Mouse (Mus musculus) frontal cortex, postnatal 36 days (tissue): ENCODE measurements at regions not wholly inside any gene's neighbourhood (a gene's known extent, or its start where the extent isn't known, plus 50 kb on each side); places are given as distances from the start of the nearest gene placed in this dataset.

Source experiments
- DNase-seq, 2 experiments: peaks; one replicate each; pipeline ENCODE4 v3.0.0; 2022; ENCODE audit warnings: low spot score in 2 of 2

- DNase-seq = no peak
Observed at GRCm38 (mm10) chr5:85954526-85954925, 110.9 kb downstream of the Cenpc1 start.

DNA sequence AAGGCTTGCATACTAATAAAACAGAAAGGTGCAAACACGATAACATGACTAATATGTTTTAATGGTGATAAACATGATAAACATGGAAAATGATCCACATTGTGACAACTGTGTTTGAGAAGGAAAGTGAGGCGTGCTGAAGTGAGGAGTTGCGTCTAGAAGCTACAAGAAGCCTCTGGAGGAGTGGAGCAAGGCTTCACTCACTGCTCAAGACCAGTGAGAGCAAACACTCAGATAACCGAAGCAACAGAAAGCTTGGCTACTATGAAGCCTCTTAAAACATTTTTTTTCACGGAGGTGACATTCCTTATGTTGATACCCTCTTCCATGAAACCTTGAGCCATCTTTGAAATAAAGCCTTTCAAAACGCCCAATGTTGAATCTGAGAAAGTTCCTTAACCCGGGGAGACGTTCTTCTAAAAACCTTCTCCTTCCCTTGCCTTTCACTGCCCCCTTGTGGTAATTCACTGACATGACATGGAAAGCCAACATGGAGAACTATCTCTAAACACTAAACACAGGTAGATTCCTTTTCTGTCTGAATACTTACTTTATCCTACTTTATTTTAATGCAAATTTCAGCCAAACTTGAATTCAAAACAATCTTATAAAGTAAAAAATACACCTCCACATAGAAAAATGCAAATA lies 128.6 kb downstream of the Cenpc1 start:
- peak; percentile 21 to 68 for DNase-seq

DNA sequence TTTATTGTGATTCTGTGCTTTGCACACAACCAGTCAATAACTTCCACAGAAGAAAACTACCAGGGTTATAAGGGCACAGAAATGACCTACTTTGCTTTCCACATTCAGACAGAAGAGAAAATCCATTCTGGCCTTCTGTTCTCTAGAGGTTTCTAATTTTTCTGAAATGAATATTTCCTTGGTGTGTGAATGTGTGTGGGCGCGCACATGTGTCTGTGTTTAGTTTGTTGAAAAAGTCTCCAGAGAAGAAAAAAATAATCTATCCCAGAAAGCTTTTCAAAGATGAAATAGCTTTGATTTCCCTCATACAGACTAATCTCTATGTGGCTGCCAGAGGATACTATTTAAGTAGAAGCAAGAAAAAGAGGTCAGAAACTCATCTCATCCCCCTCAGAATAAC lies 147.1 kb downstream of the Cenpc1 start:
- peak; percentile 37 to 70 for DNase-seq

DNA sequence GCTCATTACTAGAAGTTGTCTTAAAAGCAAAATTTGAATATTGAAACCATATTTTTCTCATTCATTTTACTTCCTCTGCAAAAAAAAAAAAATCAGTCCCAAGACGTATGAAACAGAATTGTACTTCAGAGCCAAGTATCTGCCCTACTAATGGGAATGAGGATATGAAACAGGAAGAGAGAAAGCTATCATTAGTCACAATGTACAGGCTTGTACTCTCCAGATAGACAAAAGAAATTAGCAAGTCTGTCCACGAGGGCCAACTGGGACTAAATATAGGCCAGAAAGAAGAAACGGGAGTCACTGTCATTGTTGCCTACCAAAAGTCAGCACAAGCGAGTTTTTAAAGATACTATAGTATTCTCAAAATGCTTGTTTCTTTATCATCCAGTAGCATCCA lies 150.4 kb downstream of the Cenpc1 start:
- DNase-seq = no peak

- no peak for DNase-seq
Observed at GRCm38 (mm10) chr5:85896452-85896851, 168.9 kb downstream of the Cenpc1 start.

- DNase-seq = no peak
Observed at GRCm38 (mm10) chr5:85895814-85896213, 169.6 kb downstream of the Cenpc1 start.

- DNase-seq = no peak
Observed at GRCm38 (mm10) chr5:85870311-85870710, 195.1 kb downstream of the Cenpc1 start.

DNA sequence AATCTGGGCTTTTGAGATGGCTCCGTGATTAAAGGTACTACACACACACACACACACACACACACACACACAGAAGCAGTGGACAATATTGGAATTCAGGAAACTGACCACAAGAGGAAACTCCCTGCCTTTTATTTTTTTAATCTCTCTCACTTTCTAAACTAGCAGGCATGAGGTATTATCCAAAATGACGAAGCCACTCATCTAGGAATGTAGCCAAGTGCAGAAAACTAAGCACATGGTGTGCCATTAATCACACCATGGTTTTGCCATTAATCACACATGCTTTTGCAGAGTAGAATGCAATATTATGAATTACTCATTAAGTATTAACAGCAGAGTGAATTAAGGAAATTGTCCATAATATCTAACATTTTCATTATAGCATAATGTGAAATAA lies 232.8 kb downstream of the Cenpc1 start:
- DNase-seq = no peak

- DNase-seq = peak; percentile 3 to 13
Observed at GRCm38 (mm10) chr5:85795531-85796197, 269.7 kb downstream of the Cenpc1 start.

- DNase-seq = no peak
Observed at GRCm38 (mm10) chr5:85793148-85793547, 272.2 kb downstream of the Cenpc1 start.

- no peak for DNase-seq
Observed at GRCm38 (mm10) chr5:85780730-85781454, 284.5 kb downstream of the Cenpc1 start.

DNA sequence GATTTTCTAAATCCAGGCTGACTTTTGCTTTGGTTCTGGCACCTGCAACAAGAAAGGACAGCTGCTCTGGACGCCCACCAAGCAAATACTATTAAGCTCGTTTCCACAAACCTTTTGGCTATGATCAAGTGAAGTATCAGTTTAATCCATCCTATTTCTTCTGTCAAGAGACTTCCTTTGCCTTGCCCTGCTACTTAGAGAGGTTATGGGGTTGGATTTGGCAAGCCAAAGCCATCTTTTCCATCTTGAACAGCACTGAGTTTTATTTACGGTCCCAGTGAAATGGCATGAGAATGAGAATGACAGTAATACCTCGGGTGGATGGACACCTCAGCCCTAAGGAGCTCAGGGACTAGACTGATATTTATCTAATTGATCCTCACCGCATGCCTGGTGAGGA lies 285.4 kb downstream of the Cenpc1 start:
- DNase-seq = no peak

DNA sequence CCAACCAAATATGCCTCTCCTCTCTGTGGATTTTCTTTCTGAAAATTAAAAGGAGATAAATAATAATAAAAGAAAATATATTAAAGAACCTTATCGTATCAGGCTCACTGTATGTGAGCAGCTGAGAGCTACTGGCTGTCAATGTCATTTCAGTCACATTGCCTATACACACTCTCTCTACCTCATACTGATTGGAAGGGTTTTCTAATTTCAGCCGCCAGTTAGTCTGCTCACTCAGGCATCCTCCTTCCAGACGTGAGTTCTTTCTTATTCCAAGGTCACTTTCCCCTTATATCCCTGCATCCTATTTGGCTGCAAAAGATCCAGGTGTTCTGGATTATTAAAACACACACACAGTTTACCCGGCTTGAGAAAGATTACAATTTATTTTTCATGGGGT lies 286.2 kb downstream of the Cenpc1 start:
- no peak for DNase-seq

GRCm38 (mm10) chr5:85772660-85773059 lies 292.7 kb downstream of the Cenpc1 start:
- DNase-seq = no peak

DNA sequence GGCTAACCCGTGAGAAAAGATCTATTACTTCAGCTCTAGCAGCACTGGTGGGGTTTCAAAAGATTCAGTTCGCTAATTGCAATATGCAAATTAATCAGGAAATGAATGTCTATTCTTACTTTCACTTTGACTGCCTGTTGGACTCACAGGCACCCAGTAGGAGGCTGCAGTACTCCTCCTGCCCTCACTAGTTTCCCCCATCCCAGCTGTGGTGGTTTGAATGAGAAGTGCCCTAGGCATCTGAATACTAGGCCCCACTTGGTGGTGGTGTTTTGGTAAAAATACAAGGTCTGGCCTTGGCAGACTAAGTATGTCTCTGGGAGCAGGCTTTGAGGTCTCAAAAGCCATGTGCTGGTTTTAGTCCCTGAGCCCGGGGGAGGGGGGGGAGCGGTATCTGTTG lies 293.3 kb downstream of the Cenpc1 start:
- peak in 1 of 2 experiments; percentile 5 for DNase-seq

DNA sequence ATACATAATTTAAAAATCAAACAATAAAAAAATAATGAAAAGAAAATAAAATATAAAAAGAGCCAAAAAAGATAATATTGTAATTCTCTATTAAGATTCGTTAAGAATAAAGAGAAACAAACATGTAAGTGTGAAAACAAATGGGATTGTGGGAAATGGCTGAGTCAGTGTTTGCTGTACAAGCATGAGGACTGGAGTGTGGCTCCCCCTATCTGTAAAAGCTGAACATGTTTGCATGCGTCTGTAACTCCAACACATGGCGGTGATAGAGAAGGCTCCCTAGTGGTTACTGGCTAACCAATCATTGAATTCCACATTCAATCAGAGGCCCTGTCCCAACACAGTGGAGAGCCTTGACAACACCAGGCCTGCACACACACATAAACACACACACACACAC lies 298.2 kb downstream of the Cenpc1 start:
- no peak for DNase-seq

- DNase-seq = no peak
Observed at GRCm38 (mm10) chr5:85756716-85757115, 308.7 kb downstream of the Cenpc1 start.

DNA sequence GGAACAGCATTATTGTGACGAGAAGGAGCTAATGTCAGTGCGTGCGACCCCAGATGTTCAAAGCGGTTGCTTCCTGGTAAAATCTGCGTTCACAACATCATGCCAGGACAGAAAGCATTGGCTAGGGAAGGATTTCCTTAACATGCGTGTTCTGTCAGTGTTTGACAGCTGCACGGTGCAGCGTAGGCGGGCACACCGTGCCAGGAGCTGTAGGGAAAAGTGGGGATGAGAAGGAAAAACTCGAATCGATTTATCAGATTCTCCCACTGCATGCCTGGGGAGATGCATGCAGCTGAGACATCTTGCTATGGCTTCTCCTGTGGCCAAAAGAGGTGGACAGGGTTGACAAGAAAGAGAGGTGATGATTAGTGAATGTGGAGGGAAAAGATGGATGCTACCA lies 311.2 kb downstream of the Cenpc1 start:
- DNase-seq = peak; percentile 6 to 14

GRCm38 (mm10) chr5:85753109-85753508 lies 312.3 kb downstream of the Cenpc1 start:
- DNase-seq = no peak

DNA sequence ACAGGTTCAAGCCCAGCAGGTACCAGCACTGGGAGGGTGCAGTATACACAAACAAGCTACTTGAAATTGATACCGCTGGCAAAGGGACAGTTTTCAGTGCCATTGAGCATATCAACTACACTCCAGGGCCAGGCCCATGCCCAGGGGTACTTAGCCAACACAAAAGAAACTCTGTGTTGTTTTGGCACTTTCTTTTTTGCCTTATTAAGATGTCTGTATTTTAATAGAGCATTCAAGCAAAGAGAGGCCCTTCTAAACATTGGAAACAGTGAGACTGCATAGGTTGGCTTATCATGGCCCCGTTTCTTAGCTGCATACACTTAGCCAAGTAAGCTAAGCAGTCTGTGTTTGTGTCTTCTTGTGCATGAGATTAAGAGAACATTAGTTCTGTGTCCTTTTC lies 313.7 kb downstream of the Cenpc1 start:
- DNase-seq = no peak

DNA sequence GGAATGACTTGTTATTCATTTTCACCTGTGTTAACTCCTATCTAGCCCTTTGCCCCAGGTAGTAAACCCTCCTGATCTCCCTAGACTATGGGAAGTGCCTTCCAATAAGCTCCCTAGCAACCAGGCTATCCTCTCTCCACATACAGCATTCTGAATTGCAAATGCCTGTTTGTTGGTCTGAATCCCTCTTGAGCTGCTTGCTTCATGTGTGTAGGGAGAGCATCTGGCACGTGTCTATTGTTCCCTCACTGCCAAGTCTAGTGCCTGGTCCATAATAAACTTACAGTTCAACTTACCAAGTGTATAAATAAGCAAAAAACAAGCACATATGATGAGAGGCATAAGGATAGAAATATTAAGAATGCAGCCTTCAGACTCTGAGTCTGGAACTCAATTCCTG lies 314.5 kb downstream of the Cenpc1 start:
- no peak for DNase-seq

DNA sequence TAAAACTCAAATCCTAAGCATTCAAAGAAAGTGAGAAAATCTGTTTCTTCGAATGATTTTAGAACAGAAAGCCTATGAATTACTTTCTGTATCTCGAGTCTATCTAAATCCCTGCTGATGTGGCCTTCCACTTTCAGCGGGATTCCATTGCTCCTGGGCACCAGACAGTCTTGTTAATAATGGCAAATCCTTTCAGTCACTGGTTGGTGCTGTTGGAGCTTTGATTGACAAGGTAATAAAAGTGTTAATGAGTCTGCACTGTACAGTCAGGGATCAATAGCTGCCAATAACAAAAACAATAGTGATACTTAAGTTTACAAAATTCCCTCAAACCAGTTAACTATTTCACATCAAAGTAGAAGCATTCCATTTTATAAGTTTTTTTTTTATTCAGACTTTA lies 335.8 kb downstream of the Cenpc1 start:
- DNase-seq = no peak

DNA sequence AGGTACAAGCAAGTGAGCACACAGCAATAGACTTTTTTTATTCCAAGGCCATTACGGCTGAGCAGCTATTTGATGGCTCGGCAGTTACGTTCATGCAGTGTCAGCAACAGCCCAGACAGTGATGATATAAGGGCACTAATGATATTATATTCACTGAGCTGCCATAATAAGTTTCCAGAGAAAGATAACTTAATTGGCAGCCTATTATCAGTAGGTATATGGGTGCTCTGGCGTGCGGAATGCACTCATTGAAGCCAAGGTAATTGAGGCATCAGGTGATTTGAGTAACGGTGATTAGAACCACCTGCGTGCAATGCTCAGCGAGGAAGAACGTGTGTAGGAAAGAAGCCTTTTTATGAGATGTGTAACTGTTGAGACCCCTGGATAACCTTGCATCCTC lies 358.0 kb downstream of the Cenpc1 start:
- DNase-seq = no peak
